Mouse (Mus musculus) liver, embryonic 13.5 days (tissue): Measurements from ENCODE around the gene Mvb12a. TPM values are rescaled to one million over a fixed set of nuclear protein-coding genes. Genes with fewer than 3 reads are reported as not detected.
A peak's percentile ranks its signal among the peaks of the same experiment; 100 is the strongest.
"Not testable (repeated sequence)": the region's sequence is repeated elsewhere in the genome, so short reads cannot be mapped to it uniquely, and the experiment has no call there.

Experiments used
- ATAC-seq: fragments of 200-750 bp; cut with Nextera tagmentation; 2 replicates; pipeline ENCODE4 v1.8.0; 2017; ENCODE audit warnings: low read depth, mild to moderate bottlenecking, moderate number of reproducible peaks, moderate library complexity
- DNase-seq: peaks from one replicate; pipeline ENCODE4 v3.0.0; 2022
- H3K27ac ChIP-seq: fragments of 300-500 bp; sonication (generic); 2 replicates; pipeline ENCODE4 v1.5.1; 2015; ENCODE audit warnings: moderate library complexity, mild to moderate bottlenecking, inconsistent platforms
- H3K27me3 ChIP-seq: fragments of 300-500 bp; sonication (generic); 2 replicates; pipeline ENCODE4 v1.6.1; 2015; ENCODE audit warnings: mild to moderate bottlenecking, inconsistent platforms
- H3K36me3 ChIP-seq: fragments of 300-500 bp; sonication (generic); 2 replicates; pipeline ENCODE4 v1.6.1; 2015; ENCODE audit warnings: mild to moderate bottlenecking, inconsistent platforms
- H3K4me1 ChIP-seq: fragments of 300-500 bp; sonication (generic); replicated peaks from 2 replicates; pipeline ENCODE4 v1.6.1; 2015; ENCODE audit warnings: inconsistent platforms
- H3K4me2 ChIP-seq: fragments of 300-500 bp; sonication (generic); 2 replicates; pipeline ENCODE4 v1.6.1; 2015; ENCODE audit warnings: inconsistent platforms, mild to moderate bottlenecking, moderate library complexity
- H3K4me3 ChIP-seq: fragments of 300-500 bp; sonication (generic); replicated peaks from 2 replicates; pipeline ENCODE4 v1.5.1; 2015; ENCODE audit warnings: mild to moderate bottlenecking, inconsistent platforms
- H3K9ac ChIP-seq: fragments of 300-500 bp; sonication (generic); 2 replicates; pipeline ENCODE4 v1.6.1; 2015; ENCODE audit warnings: mild to moderate bottlenecking, inconsistent platforms
- H3K9me3 ChIP-seq: fragments of 300-500 bp; sonication (generic); replicated peaks from 2 replicates; pipeline ENCODE4 v1.6.1; 2016; ENCODE audit warnings: inconsistent platforms
- WGBS: fragments of 180-500 bp; shearing (Covaris S2); methylation state at CpG from one replicate; pipeline ENCODE4 v1.1.7; 2015; ENCODE audit not compliant: insufficient replicate concordance; 5-methylcytosine and 5-hydroxymethylcytosine counted together
- polyA plus RNA-seq: library from polyadenylated mRNA; unstranded; fragments of >200 nt; fragmentation: Nextera tagmentation; extraction: Ambion mirVana; gene quantifications from 2 replicates; pipeline ENCODE4 v1.2.1, GENCODE M21; 2015

Gene Mvb12a
- polyA plus RNA-seq, 1 experiment from 2014 or later, result 33.9 TPM

DNA sequence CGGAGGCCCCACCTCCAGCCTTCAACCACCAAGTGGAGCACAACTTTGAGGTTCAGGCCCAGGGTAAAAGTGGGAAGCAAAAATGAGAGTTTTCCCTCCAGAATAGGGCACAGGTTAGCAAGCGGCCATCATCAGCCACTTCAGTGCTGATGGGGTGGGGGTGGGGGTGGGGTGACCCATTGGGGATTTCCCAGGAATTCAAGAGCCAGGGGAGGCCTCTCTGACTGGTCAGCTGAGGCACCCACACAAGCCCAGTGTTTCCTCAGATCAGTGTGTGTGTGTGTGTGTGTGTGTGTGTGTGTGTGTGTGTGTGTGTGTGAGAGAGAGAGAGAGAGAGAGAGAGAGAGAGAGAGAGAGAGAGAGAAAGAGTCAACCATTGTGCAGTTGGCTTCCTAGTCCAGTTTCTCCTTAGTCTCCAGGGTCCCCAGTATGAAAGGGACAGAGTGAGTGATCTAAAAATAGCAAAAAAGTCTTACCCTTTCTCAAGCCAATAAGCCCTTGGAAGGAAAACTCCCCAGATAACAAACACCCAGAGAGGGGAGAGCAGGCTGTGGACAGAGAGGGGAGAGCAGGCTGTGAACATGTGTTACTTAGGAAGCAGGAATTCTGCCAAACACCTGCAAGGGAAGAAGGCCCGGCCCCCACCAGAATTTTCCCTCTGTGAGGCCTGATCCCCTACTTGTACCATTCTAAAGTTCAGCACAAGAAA lies 15.4 kb upstream of the Mvb12a start:
- WGBS, result 50% methylated on average over 3 of the region's 3 CpGs

DNA sequence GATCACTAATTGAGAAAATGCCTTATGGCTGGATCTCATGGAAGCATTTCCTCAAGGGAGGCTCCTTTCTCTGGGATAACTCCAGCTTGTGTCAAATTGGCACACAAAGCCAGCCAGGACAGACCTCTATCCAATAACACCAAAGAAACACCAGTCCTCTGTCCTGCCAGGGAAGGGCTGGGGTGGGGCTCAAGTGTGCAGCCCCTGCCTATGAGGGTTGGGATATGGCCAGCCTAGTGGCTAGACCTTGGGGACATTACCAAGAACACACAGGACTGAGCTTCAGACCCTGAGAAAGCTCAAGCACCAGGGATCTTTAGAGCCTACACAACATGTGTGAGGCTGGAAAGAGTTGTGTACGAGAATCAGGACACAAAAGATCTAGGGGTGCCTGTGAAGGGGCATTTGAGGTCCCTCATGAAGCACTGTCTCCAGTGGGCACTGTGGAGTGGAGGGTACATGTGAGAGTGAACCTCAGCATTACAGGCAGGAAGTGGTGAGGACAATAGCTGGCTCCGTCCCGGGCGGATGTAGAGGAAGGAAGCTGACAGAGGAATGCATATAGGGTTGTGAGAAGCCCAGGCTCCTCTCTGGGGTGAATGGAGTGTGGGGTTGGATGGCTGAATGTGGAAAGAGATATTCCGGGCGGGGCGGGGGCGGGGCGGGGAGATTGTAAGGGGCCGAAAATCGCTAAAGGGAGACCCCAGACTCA lies 14.2 kb upstream of the Mvb12a start:
- peak overlapping the region; percentile 60; the same call in 1 of the 2 replicates for H3K27ac ChIP-seq
- H3K27me3 ChIP-seq, result peaks cover 36% of the 10 kb centered on the region
- H3K4me3 ChIP-seq, result no peak overlapping the region
- H3K4me2 ChIP-seq, result no peak overlapping the region
- no peaks in the 10 kb centered on the region for H3K36me3 ChIP-seq
- DNase-seq (no peak), ATAC-seq (peak; percentile 56; the same call in 1 of the 2 replicates)
- 0 out of 2 replicates have a peak, but pooled peaks cover 23% of the 10 kb centered on the region for H3K4me1 ChIP-seq
- 20% methylated on average over 11 of the region's 11 CpGs for WGBS
- H3K9ac ChIP-seq, result no peak overlapping the region
- H3K9me3 ChIP-seq, result no peaks in the 10 kb centered on the region

More for the DNA sequence above, 15.4 kb upstream of the Mvb12a start:
- Histone ChIP-seq H3K9ac (no peak overlapping the region), H3K27ac (no peak overlapping the region; the same call in 1 of the 2 replicates), H3K36me3 (no peaks in the 10 kb centered on the region), H3K9me3 (no peaks in the 10 kb centered on the region), H3K4me1 (0 out of 2 replicates have a peak, but pooled peaks cover 23% of the 10 kb centered on the region), H3K4me3 (no peak overlapping the region), H3K27me3 (peaks cover 38% of the 10 kb centered on the region), H3K4me2 (no peak overlapping the region)
- DNase-seq (no peak), ATAC-seq (no peak)

- not testable (repeated sequence) for H3K4me2 ChIP-seq, H3K9ac ChIP-seq, H3K27ac ChIP-seq, ATAC-seq, DNase-seq, H3K9me3 ChIP-seq, H3K4me3 ChIP-seq, H3K36me3 ChIP-seq
- H3K4me1 ChIP-seq, result peaks cover 24% of the 10 kb centered on the region
- 60% methylated on average over 6 of the region's 12 CpGs for WGBS
- H3K27me3 ChIP-seq, result peaks cover 22% of the 10 kb centered on the region
These were observed 11.8 kb upstream of the Mvb12a start for GRCm38 (mm10) chr8:71530735-71531467.

DNA sequence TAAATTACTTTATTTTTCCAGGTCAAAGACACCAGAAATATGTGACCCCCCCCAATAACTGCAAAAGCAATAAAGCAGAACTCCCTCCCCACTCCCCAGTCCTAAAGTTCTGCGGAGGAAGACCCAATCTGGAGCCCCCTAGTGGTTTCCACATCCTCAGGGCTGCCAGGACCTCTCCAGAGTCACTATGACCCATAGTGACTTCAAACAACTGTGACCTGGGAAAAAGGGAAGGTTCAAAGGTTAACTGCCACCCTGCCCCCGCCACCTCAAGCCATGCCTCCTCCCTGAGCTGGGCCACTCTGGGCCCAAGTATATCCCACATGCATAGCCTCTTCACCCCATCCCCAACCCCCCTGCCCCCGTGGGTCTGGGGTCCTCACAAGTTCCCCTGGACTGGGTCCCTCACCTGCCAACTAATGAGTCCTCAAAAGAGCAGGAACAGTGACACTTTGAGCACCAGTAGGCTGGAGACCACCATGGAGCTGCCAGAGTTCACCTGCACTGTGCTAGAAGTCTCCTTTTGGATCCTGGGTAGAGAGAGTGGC lies 8.4 kb upstream of the Mvb12a start:
- Histone ChIP-seq H3K4me3 (no peak overlapping the region), H3K27me3 (no peaks in the 10 kb centered on the region), H3K27ac (no peak overlapping the region), H3K4me2 (no peak overlapping the region), H3K36me3 (no peaks in the 10 kb centered on the region), H3K9ac (no peak overlapping the region), H3K9me3 (no peaks in the 10 kb centered on the region), H3K4me1 (peaks cover 36% of the 10 kb centered on the region)
- ATAC-seq (no peak), DNase-seq (no peak)
- WGBS, result 51% methylated on average over 3 of the region's 3 CpGs

- DNase-seq, result no peak
- Histone ChIP-seq H3K4me2 (peak overlapping the region; percentile 79), H3K36me3 (no peaks in the 10 kb centered on the region), H3K27me3 (no peaks in the 10 kb centered on the region), H3K27ac (no peak overlapping the region), H3K4me1 (peaks cover 36% of the 10 kb centered on the region), H3K9ac (peak overlapping the region; percentile 8; the same call in 1 of the 2 replicates), H3K9me3 (no peaks in the 10 kb centered on the region), H3K4me3 (no peak overlapping the region)
- ATAC-seq, result no peak
- 57% methylated on average over 5 of the region's 5 CpGs for WGBS
These were observed 7.1 kb upstream of the Mvb12a start for GRCm38 (mm10) chr8:71535663-71536062.

- H3K9ac ChIP-seq, result peak within 1 kb of the TSS; percentile 80
- H3K9me3 ChIP-seq, result no peaks in the 10 kb centered on the region
- 2% methylated on average over 37 of the region's 37 CpGs for WGBS
- no peaks in the 10 kb centered on the region for H3K27me3 ChIP-seq
- DNase-seq (peak; percentile 92), ATAC-seq (peak; percentile 89)
- H3K4me1 ChIP-seq, result peaks cover 34% of the 10 kb centered on the region
- H3K4me3 ChIP-seq, result peak within 1 kb of the TSS; percentile 72
- H3K4me2 ChIP-seq, result peak within 1 kb of the TSS; percentile 79
- peak within 1 kb of the TSS; percentile 70 for H3K27ac ChIP-seq
- no peaks in the 10 kb centered on the region for H3K36me3 ChIP-seq
These were observed 5.5 kb upstream of the Mvb12a start, which contains the start of gene Bst2 for GRCm38 (mm10) chr8:71537028-71537867. Gene Bst2, minus strand, starts transcription at chr8:71537456.

DNA sequence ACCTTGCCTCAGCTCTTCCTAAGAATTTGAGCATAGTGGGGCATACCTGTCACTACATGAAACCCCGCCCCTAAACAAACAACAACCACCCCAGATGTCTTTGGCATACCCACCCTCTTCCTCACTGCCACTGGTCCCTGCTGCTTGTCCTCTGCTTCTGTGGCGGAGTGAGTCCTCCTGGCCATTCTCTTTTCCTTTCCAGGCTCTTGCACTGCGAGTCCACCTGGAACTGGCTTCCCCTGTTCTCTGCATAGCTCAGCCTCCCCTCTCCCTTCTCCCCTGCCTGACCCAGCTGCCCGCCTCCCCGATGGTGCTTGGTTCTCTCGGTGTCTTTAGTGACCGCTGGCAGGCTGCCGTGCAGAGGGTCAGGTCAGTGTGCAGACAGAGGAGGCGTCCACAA lies 1.0 kb downstream of the Mvb12a start:
- ATAC-seq, result no peak
- H3K9ac ChIP-seq, result peak overlapping the region; percentile 74; the same call in 1 of the 2 replicates

GRCm38 (mm10) chr8:71545053-71545452 lies 2.3 kb downstream of the Mvb12a start:
- Histone ChIP-seq H3K27me3 (no peaks in the 10 kb centered on the region), H3K36me3 (peaks cover 28% of the 10 kb centered on the region), H3K4me2 (no peak overlapping the region), H3K9ac (no peak overlapping the region), H3K4me3 (no peak overlapping the region), H3K4me1 (peaks cover 11% of the 10 kb centered on the region), H3K9me3 (no peaks in the 10 kb centered on the region), H3K27ac (no peak overlapping the region)
- 78% methylated on average over 11 of the region's 11 CpGs for WGBS
- no peak for ATAC-seq
- no peak for DNase-seq

More for the DNA sequence above, 1.0 kb downstream of the Mvb12a start:
- H3K9me3 ChIP-seq, result no peaks in the 10 kb centered on the region
- H3K4me1 ChIP-seq, result peaks cover 11% of the 10 kb centered on the region
- no peaks in the 10 kb centered on the region for H3K27me3 ChIP-seq
- no peak for DNase-seq
- H3K4me3 ChIP-seq, result peak overlapping the region; percentile 76
- H3K4me2 ChIP-seq, result peak overlapping the region; percentile 90
- peaks cover 28% of the 10 kb centered on the region for H3K36me3 ChIP-seq
- 79% methylated on average over 9 of the region's 9 CpGs for WGBS
- no peak overlapping the region for H3K27ac ChIP-seq

DNA sequence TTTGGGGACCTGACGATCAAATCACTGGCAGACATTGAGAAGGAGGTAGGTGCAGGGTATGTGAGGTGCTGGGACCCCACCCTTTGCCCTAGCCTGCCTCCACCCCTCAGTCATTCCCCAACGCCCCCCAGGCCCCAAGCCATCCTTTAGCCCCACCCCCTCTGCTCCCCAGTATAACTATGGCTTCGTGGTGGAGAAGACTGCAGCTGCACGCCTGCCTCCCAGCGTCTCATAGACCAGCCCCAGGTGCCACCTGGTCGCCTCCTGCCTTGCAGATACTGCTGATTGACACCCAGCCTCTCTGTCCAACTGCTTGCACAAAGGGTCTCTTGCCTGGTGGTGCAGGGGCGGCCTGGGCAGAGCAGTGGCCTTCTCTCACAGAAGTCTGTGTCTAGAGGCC lies 4.9 kb downstream of the Mvb12a start:
- peaks cover 11% of the 10 kb centered on the region for H3K4me1 ChIP-seq
- WGBS, result 68% methylated on average over 7 of the region's 7 CpGs
- no peaks in the 10 kb centered on the region for H3K9me3 ChIP-seq
- no peak overlapping the region for H3K27ac ChIP-seq
- H3K27me3 ChIP-seq, result no peaks in the 10 kb centered on the region
- H3K9ac ChIP-seq, result no peak overlapping the region
- DNase-seq (no peak), ATAC-seq (no peak)
- peaks cover 28% of the 10 kb centered on the region for H3K36me3 ChIP-seq
- no peak overlapping the region for H3K4me3 ChIP-seq
- H3K4me2 ChIP-seq, result no peak overlapping the region

- Histone ChIP-seq H3K27ac (no peak overlapping the region), H3K4me1 (peaks cover 20% of the 10 kb centered on the region), H3K9ac (no peak overlapping the region), H3K36me3 (peaks cover 24% of the 10 kb centered on the region; the same call in 1 of the 2 replicates), H3K9me3 (no peaks in the 10 kb centered on the region), H3K4me2 (no peak overlapping the region), H3K4me3 (no peak overlapping the region), H3K27me3 (no peaks in the 10 kb centered on the region)
- WGBS, result 65% methylated on average over 7 of the region's 7 CpGs
- ATAC-seq, result no peak
- DNase-seq, result no peak
These were observed 8.0 kb downstream of the Mvb12a start for GRCm38 (mm10) chr8:71550754-71551153.
